Mouse (Mus musculus) heart, adult 9 months (tissue): Measurements from ENCODE around the gene Clba1.

Experiments used
- DNase-seq, 2 experiments: peaks; one replicate each; pipeline ENCODE4 v3.0.0; 2022; ENCODE audit warnings: low spot score in 2 of 2

The Clba1 gene

GRCm38 (mm10) chr12:112849235-112850022, 40.7 kb downstream of the Clba1 start:
- DNase-seq, result no peak

- no peak for DNase-seq
These were observed 41.6 kb downstream of the Clba1 start for GRCm38 (mm10) chr12:112850344-112850743.

DNA sequence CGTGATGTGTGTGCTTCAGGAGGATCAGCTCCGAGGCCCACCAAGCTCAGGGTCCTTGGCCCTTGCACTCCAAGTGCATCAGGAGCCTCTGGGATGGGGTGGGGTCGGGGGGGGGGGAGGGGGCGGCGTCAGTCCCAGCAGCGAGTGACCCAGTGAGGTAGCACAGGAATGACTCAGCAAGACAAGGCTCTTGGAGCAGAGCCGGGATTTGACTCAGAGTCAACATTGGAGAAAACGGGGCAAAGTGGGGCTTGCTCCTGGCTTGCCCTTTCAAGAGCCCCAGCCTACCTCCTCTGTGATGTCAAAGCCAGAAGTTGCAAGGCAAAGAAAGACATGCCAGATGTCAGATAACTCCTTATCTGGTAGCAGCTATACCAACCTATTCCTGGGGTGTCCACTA, 42.4 kb downstream of the Clba1 start:
- DNase-seq, result no peak

- no peak for DNase-seq
These were observed 44.5 kb downstream of the Clba1 start for GRCm38 (mm10) chr12:112853050-112853729.

GRCm38 (mm10) chr12:112854610-112855333, 46.0 kb downstream of the Clba1 start:
- DNase-seq, result no peak

GRCm38 (mm10) chr12:112856338-112856737, 47.6 kb downstream of the Clba1 start:
- no peak for DNase-seq

- DNase-seq, result no peak
These were observed 48.5 kb downstream of the Clba1 start for GRCm38 (mm10) chr12:112857021-112857925.

DNA sequence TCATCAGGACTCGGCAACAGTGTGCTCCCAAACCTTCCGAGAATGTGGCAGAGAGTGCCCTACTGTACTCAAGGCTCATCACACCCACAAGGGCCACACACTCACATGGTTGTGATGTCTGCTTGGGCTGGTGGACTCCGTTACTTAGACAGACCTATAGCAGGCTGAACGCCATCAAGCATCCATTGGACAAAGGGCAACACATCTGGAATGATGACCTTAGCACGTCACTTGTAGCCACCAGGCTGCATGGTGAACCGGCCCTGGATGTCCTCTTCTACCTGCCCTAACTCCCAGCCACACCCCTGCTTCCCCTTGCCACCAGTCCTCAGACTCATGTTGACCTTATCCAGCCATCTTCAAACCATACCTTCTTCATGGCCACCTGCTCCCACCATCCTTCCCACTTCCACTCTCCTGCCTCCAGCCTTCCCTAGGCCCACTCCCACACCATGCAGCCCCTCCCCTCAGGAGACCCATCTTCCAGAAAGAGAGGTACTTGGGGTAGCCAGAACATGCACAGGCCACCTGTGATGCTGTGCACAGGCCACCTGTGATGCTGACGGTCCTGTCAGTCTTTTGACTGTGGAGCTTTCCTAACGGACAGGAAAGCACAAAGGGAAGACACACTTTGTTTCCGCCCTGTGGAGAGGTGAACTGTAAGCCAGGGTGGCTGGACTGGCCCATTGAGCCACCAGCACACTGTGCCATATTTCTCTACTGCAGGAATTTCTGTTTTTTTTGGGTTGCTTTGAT, 50.0 kb downstream of the Clba1 start:
- no peak for DNase-seq

DNA sequence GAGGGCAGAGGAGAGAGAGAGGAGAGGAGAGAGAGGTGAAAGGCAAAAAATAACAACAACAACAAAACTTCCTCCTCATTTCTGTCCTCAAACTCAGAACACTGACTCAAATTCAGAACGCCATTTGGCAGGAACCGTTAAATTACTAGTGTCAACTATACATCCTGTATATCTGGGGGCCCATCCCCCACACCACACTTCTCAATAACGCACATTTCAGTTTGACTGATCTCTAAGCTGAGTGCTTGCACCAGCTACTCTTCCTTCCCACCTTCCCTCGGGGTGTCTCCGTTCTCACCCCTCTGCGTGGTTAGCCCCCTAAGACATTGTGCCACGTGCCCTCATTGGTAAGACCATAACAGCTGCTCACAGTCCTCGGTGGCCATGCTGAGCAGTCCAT, 51.2 kb downstream of the Clba1 start:
- no peak for DNase-seq

GRCm38 (mm10) chr12:112860765-112861164, 52.0 kb downstream of the Clba1 start:
- DNase-seq, result no peak

DNA sequence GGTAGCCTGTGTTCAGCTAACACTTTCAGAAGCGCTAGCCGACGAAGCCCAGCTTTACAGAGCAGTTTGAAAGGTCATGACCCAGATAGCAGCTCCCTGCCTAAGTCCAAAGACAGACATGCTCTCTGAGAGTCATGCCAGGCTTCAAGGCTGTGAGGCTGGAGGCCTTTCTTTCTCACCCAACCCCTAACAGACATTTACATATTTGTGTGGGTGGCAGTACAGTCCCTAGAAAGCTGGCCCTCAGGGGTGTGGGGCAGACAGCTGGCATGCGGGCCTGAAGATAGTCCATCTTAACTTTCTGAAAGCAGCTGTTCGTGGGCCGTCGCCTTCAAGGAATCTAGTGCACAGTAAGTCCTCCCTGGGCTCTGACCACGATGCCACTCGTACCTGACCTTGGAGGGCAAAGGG, 53.2 kb downstream of the Clba1 start:
- no peak for DNase-seq

- DNase-seq, result peak in 1 of 2 experiments; percentile 57
These were observed 56.1 kb downstream of the Clba1 start for GRCm38 (mm10) chr12:112864804-112865203.
